Mouse (Mus musculus) E14TG2a.4 (cell line): ENCODE measurements around the gene Gtf2h4.

Source experiments
- H3K27me3 ChIP-seq: 2 replicates; pipeline ENCODE4 v1.6.1; 2014; ENCODE audit warnings: low read length, control low read depth; ENCODE audit not compliant: insufficient read depth
- H3K36me3 ChIP-seq: 2 replicates; pipeline ENCODE4 v1.6.1; 2014; ENCODE audit warnings: low read length, control low read depth; ENCODE audit not compliant: insufficient read depth
- H3K4me1 ChIP-seq: replicated peaks from 2 replicates; pipeline ENCODE4 v1.6.1; 2014; ENCODE audit warnings: low read depth, low read length, control low read depth
- H3K4me3 ChIP-seq: replicated peaks from 2 replicates; pipeline ENCODE4 v1.5.1; 2014; ENCODE audit warnings: mild to moderate bottlenecking, low read length
- H3K9me3 ChIP-seq: 2 replicates; pipeline ENCODE4 v1.6.1; 2014; ENCODE audit warnings: low read length, control low read depth
- CTCF ChIP-seq: conservative IDR thresholded peaks from 2 replicates; pipeline ENCODE4 v1.5.1; 2014; ENCODE audit warnings: low read length
- NANOG ChIP-seq: IDR thresholded peaks from 2 replicates; pipeline ENCODE4 v1.6.1; 2014; ENCODE audit warnings: borderline replicate concordance, low read length, mixed read lengths
- POU5F1 ChIP-seq: IDR thresholded peaks from 2 replicates; pipeline ENCODE4 v1.6.1; 2014; ENCODE audit warnings: low read length, borderline replicate concordance

The Gtf2h4 gene

DNA sequence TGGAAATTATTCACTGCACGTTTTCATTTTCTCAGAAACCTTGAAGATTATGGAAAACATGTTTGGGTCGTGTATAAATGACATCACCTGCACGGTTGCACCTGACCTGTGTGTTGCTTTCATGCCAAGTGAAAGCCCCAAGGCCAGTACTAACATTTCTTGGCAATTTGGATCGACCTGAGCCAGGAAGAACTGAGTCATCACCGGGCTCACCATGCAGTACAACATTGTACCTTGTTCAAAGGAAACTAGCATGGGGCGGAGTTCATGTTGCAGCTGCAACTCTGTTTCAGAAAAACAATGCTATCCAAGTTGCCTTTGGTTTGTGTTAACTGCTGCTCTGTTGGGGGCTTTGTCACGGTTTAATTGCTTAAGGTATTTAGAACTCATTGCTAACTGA is 34.4 kb upstream of the Gtf2h4 start:
- H3K9me3 ChIP-seq: no peaks in the 10 kb centered on the region
- peaks cover 83% of the 10 kb centered on the region for H3K4me1 ChIP-seq
- peak; percentile 61; the same call in 1 of the 2 replicates for TF ChIP-seq NANOG
- TF ChIP-seq POU5F1: no peak
- peaks cover 14% of the 10 kb centered on the region for H3K27me3 ChIP-seq
- no peaks in the 10 kb centered on the region for H3K36me3 ChIP-seq
- H3K4me3 ChIP-seq: no peak overlapping the region

DNA sequence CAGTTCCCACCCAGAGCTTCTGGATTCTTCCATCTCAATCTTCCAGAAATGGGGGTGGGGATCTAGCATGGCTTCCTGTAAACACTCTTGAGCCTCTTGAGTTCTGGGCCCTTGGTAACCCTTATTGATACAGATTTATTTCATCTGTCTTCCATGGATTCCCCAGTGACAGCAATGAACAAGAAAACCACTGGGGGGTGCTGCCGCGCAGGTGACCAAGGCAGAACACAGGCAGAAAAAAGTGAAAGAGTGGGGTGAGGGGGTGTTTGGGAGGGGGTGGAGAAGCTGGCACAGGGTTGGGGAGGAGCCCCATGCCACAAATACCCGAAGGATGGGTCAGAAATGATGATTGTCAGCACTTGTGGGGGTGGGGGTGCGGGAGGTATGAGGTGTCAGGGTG is 32.3 kb upstream of the Gtf2h4 start:
- no peak for TF ChIP-seq POU5F1
- TF ChIP-seq CTCF: peak; percentile 51
- Histone ChIP-seq H3K4me1 (peaks cover 85% of the 10 kb centered on the region), H3K4me3 (no peak overlapping the region), H3K36me3 (no peaks in the 10 kb centered on the region), H3K9me3 (no peaks in the 10 kb centered on the region), H3K27me3 (peaks cover 33% of the 10 kb centered on the region)

DNA sequence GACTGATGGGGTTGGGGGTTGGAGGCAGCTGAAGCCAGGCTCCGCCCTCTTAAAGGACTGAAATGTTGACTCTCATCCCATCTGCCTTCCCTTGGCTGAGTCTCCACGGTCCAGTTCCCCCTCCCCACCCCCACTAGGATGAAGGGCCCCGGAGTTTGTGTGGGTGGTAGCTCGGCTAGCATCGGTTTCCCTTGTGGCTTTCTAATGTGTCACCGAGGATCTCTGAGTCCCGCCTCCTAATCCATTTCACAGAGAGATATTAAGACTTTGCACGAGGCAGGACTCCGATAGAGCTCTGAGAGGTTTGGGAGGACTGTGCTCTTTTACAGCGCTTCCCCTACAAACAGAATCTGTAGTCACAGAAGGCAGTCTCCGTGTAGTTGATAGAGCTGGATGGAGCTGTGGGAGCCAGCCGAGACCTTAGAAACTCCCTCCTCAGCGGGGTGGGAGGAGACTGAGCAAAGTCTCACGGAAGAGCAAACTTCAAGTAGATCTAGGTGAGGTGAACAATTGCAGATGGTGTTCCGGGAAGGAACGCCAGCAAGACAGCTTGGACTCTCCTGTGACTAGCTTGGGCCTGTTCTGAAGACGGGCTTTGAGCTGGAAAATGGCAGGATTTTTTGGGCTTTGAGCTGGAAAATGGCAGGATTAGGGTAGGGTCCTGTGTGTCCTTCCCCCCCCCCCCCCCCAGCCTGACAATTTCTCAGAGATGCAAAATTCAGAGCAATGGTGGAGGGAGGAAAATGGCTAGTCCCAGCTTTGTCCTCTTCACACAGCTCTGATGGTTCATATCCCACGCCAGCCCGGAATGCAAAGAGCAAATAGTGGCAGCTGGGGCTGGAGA is 31.3 kb upstream of the Gtf2h4 start, which contains the start of gene Ddr1:
Gene Ddr1, minus strand, starts transcription at position 1 of the 844 bp plus-strand sequence.
- Histone ChIP-seq H3K9me3 (no peaks in the 10 kb centered on the region), H3K4me1 (peaks cover 82% of the 10 kb centered on the region), H3K36me3 (no peaks in the 10 kb centered on the region), H3K4me3 (peak within 1 kb of the TSS; percentile 61), H3K27me3 (peaks cover 41% of the 10 kb centered on the region)
- TF ChIP-seq POU5F1 (no peak), CTCF (no peak), NANOG (no peak)

DNA sequence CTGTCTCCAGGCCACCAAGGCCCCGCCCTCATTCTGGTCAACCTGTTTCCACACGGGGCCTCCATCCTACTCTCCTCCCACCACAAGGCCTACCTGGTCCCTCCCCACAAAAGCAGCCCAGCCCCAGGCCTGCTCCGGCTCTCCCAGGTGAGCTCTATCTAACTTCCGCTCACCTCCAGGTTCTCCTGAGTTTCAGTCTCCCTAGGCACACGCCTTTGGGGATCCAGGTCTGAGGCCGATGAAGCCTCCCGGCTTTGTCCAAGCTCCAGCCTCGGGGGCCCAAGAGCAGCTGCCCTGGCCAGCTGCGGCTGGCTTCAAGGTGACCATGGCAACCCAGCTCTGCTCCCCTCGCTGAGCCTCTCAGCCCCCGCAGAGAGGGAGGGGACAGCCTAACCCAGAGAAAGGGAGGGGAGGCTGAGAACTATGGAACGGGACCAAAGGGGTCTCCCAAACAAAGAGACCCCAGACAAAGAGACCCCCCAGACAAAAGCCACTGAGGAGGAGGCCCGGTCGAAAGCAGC is 30.3 kb upstream of the Gtf2h4 start:
- Histone ChIP-seq H3K27me3 (peaks cover 49% of the 10 kb centered on the region), H3K9me3 (no peaks in the 10 kb centered on the region), H3K4me1 (peaks cover 88% of the 10 kb centered on the region), H3K36me3 (no peaks in the 10 kb centered on the region), H3K4me3 (peak overlapping the region; percentile 61)
- TF ChIP-seq CTCF: no peak
- TF ChIP-seq POU5F1: no peak
- TF ChIP-seq NANOG: no peak

DNA sequence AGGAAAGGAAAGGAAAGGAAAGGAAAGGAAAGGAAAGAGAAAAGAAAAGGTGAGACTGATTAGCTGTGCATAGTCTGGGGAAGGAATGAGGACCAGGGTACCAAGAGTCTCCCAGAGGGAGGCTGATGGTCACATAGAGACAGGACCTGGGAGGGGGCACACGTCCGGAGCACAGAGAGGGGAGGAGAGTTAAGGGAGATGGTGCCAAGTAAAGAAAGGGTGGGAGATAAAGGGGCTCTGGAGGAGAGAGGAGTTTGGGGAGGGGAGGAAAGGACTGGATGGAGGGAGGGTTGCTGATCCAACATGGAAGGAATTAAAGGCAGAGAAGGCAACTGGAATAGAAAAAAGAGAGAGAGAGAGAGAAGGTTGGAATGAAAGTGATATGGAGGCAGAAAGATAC is 29.5 kb upstream of the Gtf2h4 start:
- peaks cover 88% of the 10 kb centered on the region for H3K4me1 ChIP-seq
- H3K36me3 ChIP-seq: no peaks in the 10 kb centered on the region
- H3K27me3 ChIP-seq: peaks cover 49% of the 10 kb centered on the region
- TF ChIP-seq CTCF (no peak), POU5F1 (no peak), NANOG (no peak)
- no peak overlapping the region for H3K4me3 ChIP-seq
- no peaks in the 10 kb centered on the region for H3K9me3 ChIP-seq

DNA sequence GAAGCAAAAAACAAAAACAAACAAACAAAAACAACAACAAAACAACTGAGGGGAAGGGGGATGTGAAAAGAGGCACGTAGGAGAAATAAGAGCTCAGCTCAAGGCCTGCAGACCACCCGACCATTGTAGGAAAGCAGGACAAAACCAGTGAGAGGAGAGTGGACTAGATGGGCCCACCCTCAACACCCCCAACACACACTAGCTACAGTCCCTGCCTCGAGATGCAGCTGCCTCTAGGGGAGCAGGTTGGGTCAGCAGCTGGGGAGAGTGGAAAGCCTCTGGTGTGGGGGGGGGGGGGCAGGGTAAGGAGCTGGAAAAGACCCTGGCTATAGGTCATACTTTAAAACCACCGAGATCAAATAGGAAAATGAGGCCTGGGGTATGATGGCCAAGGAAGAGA is 29.1 kb upstream of the Gtf2h4 start:
- Histone ChIP-seq H3K36me3 (no peaks in the 10 kb centered on the region), H3K4me3 (peak overlapping the region; percentile 82; the same call in 1 of the 2 replicates), H3K4me1 (peaks cover 88% of the 10 kb centered on the region), H3K9me3 (no peaks in the 10 kb centered on the region), H3K27me3 (peaks cover 49% of the 10 kb centered on the region)
- TF ChIP-seq POU5F1: no peak
- TF ChIP-seq CTCF: no peak
- TF ChIP-seq NANOG: no peak

DNA sequence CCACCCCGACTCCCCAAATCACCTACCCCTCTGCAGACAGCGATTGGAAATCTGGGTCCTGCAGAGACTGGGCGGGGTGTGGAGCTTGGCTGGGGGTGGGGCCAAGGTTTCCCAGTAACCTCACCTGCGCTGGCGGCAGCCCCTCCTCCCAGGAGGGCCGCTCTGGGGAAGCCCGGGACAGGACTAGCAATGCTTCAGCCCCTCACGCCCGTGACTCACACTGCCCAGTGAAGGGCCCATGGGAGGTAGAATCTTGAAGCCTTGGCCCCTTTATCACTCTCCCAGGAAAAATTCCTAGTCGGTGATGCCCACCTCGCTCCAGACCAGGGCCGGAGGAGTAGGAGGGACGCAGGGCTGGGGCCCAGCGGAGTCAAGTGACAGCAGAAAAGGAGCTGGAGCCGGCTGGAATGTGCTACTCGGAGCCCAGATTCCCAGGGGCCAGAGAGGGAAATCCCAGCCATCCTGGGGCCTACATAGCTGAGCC is 28.5 kb upstream of the Gtf2h4 start:
- peaks cover 49% of the 10 kb centered on the region for H3K27me3 ChIP-seq
- H3K4me3 ChIP-seq: peak overlapping the region; percentile 82
- no peak for TF ChIP-seq NANOG
- H3K9me3 ChIP-seq: no peaks in the 10 kb centered on the region
- H3K4me1 ChIP-seq: peaks cover 88% of the 10 kb centered on the region
- H3K36me3 ChIP-seq: no peaks in the 10 kb centered on the region

DNA sequence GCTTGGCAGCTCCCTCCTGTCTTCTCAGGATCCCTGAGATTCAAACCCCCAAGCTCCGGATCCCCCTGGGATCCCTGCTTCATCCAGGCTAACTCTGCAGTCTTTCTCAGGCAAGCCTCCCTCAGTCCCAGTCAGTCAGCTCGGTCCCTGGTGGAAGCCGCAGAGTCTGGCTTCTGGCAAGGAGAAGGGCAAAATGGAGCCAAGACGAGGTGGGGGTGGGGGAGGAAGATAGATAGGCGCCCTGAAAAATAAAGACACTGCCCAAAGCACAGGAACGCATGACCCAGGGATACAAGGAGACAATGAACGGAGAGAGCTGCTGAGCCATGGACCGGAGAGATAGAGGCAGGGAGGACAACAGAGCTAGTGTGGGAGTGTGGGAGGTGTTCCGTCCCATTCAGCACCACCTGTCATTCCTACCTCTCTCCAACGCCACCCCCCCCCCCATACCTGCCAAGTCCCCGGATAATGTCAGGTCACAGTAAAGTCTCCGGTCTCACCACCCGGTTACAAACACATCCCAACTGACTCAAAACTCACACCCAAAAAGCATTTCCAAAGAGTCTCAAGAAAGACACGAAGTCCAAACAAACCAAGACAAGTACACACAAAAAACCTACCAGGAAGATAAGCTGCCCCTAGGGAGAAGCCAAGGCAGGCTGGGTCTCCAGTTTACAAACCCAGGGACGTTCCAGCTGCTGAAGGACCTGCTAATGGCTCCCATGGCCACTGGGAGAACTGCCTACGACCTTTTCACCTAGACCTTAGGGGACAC is 27.9 kb upstream of the Gtf2h4 start:
- Histone ChIP-seq H3K9me3 (no peaks in the 10 kb centered on the region), H3K36me3 (no peaks in the 10 kb centered on the region), H3K4me3 (peak overlapping the region; percentile 82), H3K27me3 (peaks cover 49% of the 10 kb centered on the region), H3K4me1 (peaks cover 93% of the 10 kb centered on the region)
- TF ChIP-seq POU5F1 (no peak), NANOG (no peak), CTCF (no peak)
